Mouse (Mus musculus) midbrain, embryonic 14.5 days (tissue): ENCODE measurements around the gene S100z. TPM values are rescaled to one million over a fixed set of nuclear protein-coding genes. Genes with fewer than 3 reads are reported as not detected.
A peak's percentile ranks its signal among the peaks of the same experiment; 100 is the strongest.

Experiments used
- ATAC-seq: fragments of 200-750 bp; cut with Nextera tagmentation; 2 replicates; pipeline ENCODE4 v1.8.0; 2017; ENCODE audit warnings: moderate number of reproducible peaks, moderate library complexity; ENCODE audit not compliant: low FRiP score, low TSS enrichment
- DNase-seq: peaks from one replicate; pipeline ENCODE4 v3.0.0-alpha.2; 2015
- H3K27ac ChIP-seq: fragments of 300-500 bp; sonication (generic); replicated peaks from 2 replicates; pipeline ENCODE4 v1.5.1; 2014; ENCODE audit warnings: mild to moderate bottlenecking, low read depth, low read length, moderate library complexity
- H3K27me3 ChIP-seq: fragments of 300-500 bp; sonication (generic); 2 replicates; pipeline ENCODE4 v1.6.1; 2014; ENCODE audit warnings: low read length, control low read depth, mixed read lengths; ENCODE audit not compliant: control insufficient read depth, insufficient read depth
- H3K36me3 ChIP-seq: fragments of 300-500 bp; sonication (generic); 2 replicates; pipeline ENCODE4 v1.6.1; 2014; ENCODE audit warnings: low read length, control low read depth; ENCODE audit not compliant: control insufficient read depth, insufficient read depth
- H3K4me1 ChIP-seq: fragments of 300-500 bp; sonication (generic); 2 replicates; pipeline ENCODE4 v1.6.1; 2014; ENCODE audit warnings: mild to moderate bottlenecking, antibody characterized with exemption, low read length, control low read depth; ENCODE audit not compliant: control insufficient read depth, insufficient read depth
- H3K4me2 ChIP-seq: fragments of 300-500 bp; sonication (generic); 2 replicates; pipeline ENCODE4 v1.6.1; 2014; ENCODE audit warnings: mild to moderate bottlenecking, low read length, moderate library complexity
- H3K4me3 ChIP-seq: fragments of 300-500 bp; sonication (generic); replicated peaks from 2 replicates; pipeline ENCODE4 v1.5.1; 2014; ENCODE audit warnings: low read depth, low read length
- H3K9ac ChIP-seq: fragments of 300-500 bp; sonication (generic); replicated peaks from 2 replicates; pipeline ENCODE4 v1.6.1; 2014; ENCODE audit warnings: mild to moderate bottlenecking, low read length, moderate library complexity
- H3K9me3 ChIP-seq: fragments of 300-500 bp; sonication (generic); 2 replicates; pipeline ENCODE4 v1.6.1; 2016; ENCODE audit warnings: low read length, control low read depth, mixed read lengths; ENCODE audit not compliant: control insufficient read depth
- WGBS: fragments of 180-500 bp; shearing (Covaris S2); extraction: QIAGEN DNeasy Blood & Tissue Kit; methylation state at CpG from one replicate; pipeline ENCODE4 v1.1.7; 2014; 5-methylcytosine and 5-hydroxymethylcytosine counted together
- polyA plus RNA-seq: library from polyadenylated mRNA; unstranded; fragments of >200 nt; fragmentation: Nextera tagmentation; extraction: Ambion mirVana; gene quantifications from 2 replicates; pipeline ENCODE4 v1.2.1, GENCODE M21; 2014

Gene S100z
- polyA plus RNA-seq, 1 experiment from 2014 or later: not detected

GRCm38 (mm10) chr13:95474294-95474693 is 4.2 kb downstream of the S100z start:
- Histone ChIP-seq H3K27ac (no peak overlapping the region), H3K27me3 (no peaks in the 10 kb centered on the region), H3K36me3 (no peaks in the 10 kb centered on the region), H3K4me2 (no peak overlapping the region), H3K4me3 (no peak overlapping the region), H3K4me1 (no peaks in the 10 kb centered on the region), H3K9ac (no peak overlapping the region), H3K9me3 (no peaks in the 10 kb centered on the region)
- ATAC-seq (no peak), DNase-seq (no peak)
- WGBS: 88% methylated on average over 3 of the region's 3 CpGs

GRCm38 (mm10) chr13:95470970-95471369 is 7.6 kb downstream of the S100z start:
- peak; percentile 30 for DNase-seq
- no peak overlapping the region for H3K27ac ChIP-seq
- no peaks in the 10 kb centered on the region for H3K36me3 ChIP-seq
- no peaks in the 10 kb centered on the region for H3K4me1 ChIP-seq
- 77% methylated on average over 2 of the region's 2 CpGs for WGBS
- ATAC-seq: no peak
- H3K4me2 ChIP-seq: no peak overlapping the region
- no peaks in the 10 kb centered on the region for H3K9me3 ChIP-seq
- H3K27me3 ChIP-seq: no peaks in the 10 kb centered on the region
- no peak overlapping the region for H3K4me3 ChIP-seq
- H3K9ac ChIP-seq: no peak overlapping the region

- DNase-seq (no peak), ATAC-seq (no peak)
- Histone ChIP-seq H3K4me2 (no peak overlapping the region), H3K4me3 (no peak overlapping the region), H3K9ac (no peak overlapping the region), H3K4me1 (no peaks in the 10 kb centered on the region), H3K36me3 (no peaks in the 10 kb centered on the region), H3K27me3 (no peaks in the 10 kb centered on the region), H3K27ac (no peak overlapping the region), H3K9me3 (no peaks in the 10 kb centered on the region)
- 87% methylated on average over 2 of the region's 2 CpGs for WGBS
These were observed 27.0 kb downstream of the S100z start for GRCm38 (mm10) chr13:95451529-95451928.

GRCm38 (mm10) chr13:95450636-95451210 is 27.8 kb downstream of the S100z start:
- H3K27ac ChIP-seq: no peak overlapping the region
- H3K9ac ChIP-seq: no peak overlapping the region
- no peak overlapping the region for H3K4me2 ChIP-seq
- H3K9me3 ChIP-seq: no peaks in the 10 kb centered on the region
- ATAC-seq (no peak), DNase-seq (no peak)
- no peak overlapping the region for H3K4me3 ChIP-seq
- no peaks in the 10 kb centered on the region for H3K4me1 ChIP-seq
- no peaks in the 10 kb centered on the region for H3K36me3 ChIP-seq
- no peaks in the 10 kb centered on the region for H3K27me3 ChIP-seq
- WGBS: 86% methylated on average over 9 of the region's 9 CpGs

- no peak overlapping the region for H3K4me2 ChIP-seq
- no peak overlapping the region for H3K9ac ChIP-seq
- H3K9me3 ChIP-seq: no peaks in the 10 kb centered on the region
- no peaks in the 10 kb centered on the region for H3K36me3 ChIP-seq
- no peaks in the 10 kb centered on the region for H3K4me1 ChIP-seq
- no peak overlapping the region for H3K4me3 ChIP-seq
- DNase-seq (no peak), ATAC-seq (no peak)
- H3K27me3 ChIP-seq: peaks cover 3% of the 10 kb centered on the region; the same call in 1 of the 2 replicates
- 85% methylated on average over 3 of the region's 3 CpGs for WGBS
- H3K27ac ChIP-seq: no peak overlapping the region
These were observed 28.8 kb downstream of the S100z start for GRCm38 (mm10) chr13:95449730-95450129.

GRCm38 (mm10) chr13:95444824-95445223 is 33.7 kb downstream of the S100z start, which contains the start of gene Crhbp:
Gene Crhbp (minus strand): TSS chr13:95444924.
- Histone ChIP-seq H3K27ac (no peak within 1 kb of the TSS), H3K9ac (peak within 1 kb of the TSS; percentile 48), H3K27me3 (peaks cover 10% of the 10 kb centered on the region; the same call in 1 of the 2 replicates), H3K9me3 (no peaks in the 10 kb centered on the region), H3K4me2 (peak within 1 kb of the TSS; percentile 87), H3K4me3 (peak within 1 kb of the TSS; percentile 44), H3K36me3 (no peaks in the 10 kb centered on the region), H3K4me1 (0 out of 2 replicates have a peak, but pooled peaks cover 9% of the 10 kb centered on the region)
- ATAC-seq (no peak), DNase-seq (no peak)
- WGBS: 37% methylated on average over 11 of the region's 11 CpGs

GRCm38 (mm10) chr13:95444291-95444690 is 34.2 kb downstream of the S100z start:
- H3K9ac ChIP-seq: peak overlapping the region; percentile 48
- ATAC-seq: no peak

GRCm38 (mm10) chr13:95443376-95444233 is 34.9 kb downstream of the S100z start:
- 0 out of 2 replicates have a peak, but pooled peaks cover 9% of the 10 kb centered on the region for H3K4me1 ChIP-seq
- ATAC-seq: peak; percentile 50; the same call in 1 of the 2 replicates
- peak overlapping the region; percentile 48 for H3K9ac ChIP-seq
- H3K36me3 ChIP-seq: no peaks in the 10 kb centered on the region
- H3K9me3 ChIP-seq: no peaks in the 10 kb centered on the region
- DNase-seq: peak; percentile 79
- H3K27ac ChIP-seq: no peak overlapping the region
- 1% methylated on average over 46 of the region's 46 CpGs for whole genome bisulfite sequencing
- peak overlapping the region; percentile 44 for H3K4me3 ChIP-seq
- H3K4me2 ChIP-seq: peak overlapping the region; percentile 87
- H3K27me3 ChIP-seq: peaks cover 10% of the 10 kb centered on the region; the same call in 1 of the 2 replicates

More at GRCm38 (mm10) chr13:95444291-95444690, 34.2 kb downstream of the S100z start:
- Histone ChIP-seq H3K4me2 (peak overlapping the region; percentile 87), H3K4me3 (peak overlapping the region; percentile 44), H3K27me3 (peaks cover 10% of the 10 kb centered on the region; the same call in 1 of the 2 replicates), H3K4me1 (0 out of 2 replicates have a peak, but pooled peaks cover 9% of the 10 kb centered on the region), H3K27ac (no peak overlapping the region), H3K9me3 (no peaks in the 10 kb centered on the region), H3K36me3 (no peaks in the 10 kb centered on the region)
- WGBS: 11% methylated on average over 7 of the region's 7 CpGs
- no peak for DNase-seq
